Mouse (Mus musculus) forebrain, embryonic 10.5 days (tissue): ENCODE results near the gene Myod1. TPM values are rescaled to one million over a fixed set of nuclear protein-coding genes. Genes with fewer than 3 reads are reported as not detected.

Source experiments
- DNase-seq: peaks from one replicate; pipeline ENCODE4 v3.0.0-alpha.2; 2017; ENCODE audit warnings: low spot score; ENCODE audit errors: extremely low spot score
- H3K27ac ChIP-seq: fragments of 300-500 bp; sonication (generic); 2 replicates; pipeline ENCODE4 v1.5.1; 2016; ENCODE audit warnings: mild to moderate bottlenecking
- H3K27me3 ChIP-seq: fragments of 300-500 bp; sonication (generic); 2 replicates; pipeline ENCODE4 v1.6.1; 2016; ENCODE audit warnings: mild to moderate bottlenecking; ENCODE audit not compliant: poor library complexity, severe bottlenecking
- H3K36me3 ChIP-seq: fragments of 300-500 bp; sonication (generic); replicated peaks from 2 replicates; pipeline ENCODE4 v1.6.1; 2016; ENCODE audit warnings: mild to moderate bottlenecking, moderate library complexity
- H3K4me1 ChIP-seq: fragments of 300-500 bp; sonication (generic); 2 replicates; pipeline ENCODE4 v1.6.1; 2016
- H3K4me3 ChIP-seq: fragments of 300-500 bp; sonication (generic); 2 replicates; pipeline ENCODE4 v1.5.1; 2016; ENCODE audit warnings: mild to moderate bottlenecking, moderate library complexity
- H3K9me3 ChIP-seq: fragments of 300-500 bp; sonication (generic); 2 replicates; pipeline ENCODE4 v1.6.1; 2016; ENCODE audit warnings: mild to moderate bottlenecking, moderate library complexity
- WGBS: fragments of 180-500 bp; shearing (Covaris S2); methylation state at CpG from one replicate; pipeline ENCODE4 v1.1.7; 2016; 5-methylcytosine and 5-hydroxymethylcytosine counted together
- polyA plus RNA-seq: library from polyadenylated mRNA; unstranded; fragments of >200 nt; fragmentation: Nextera tagmentation; extraction: Ambion mirVana; gene quantifications from 2 replicates; pipeline ENCODE4 v1.2.1, GENCODE M21; 2016

The Myod1 gene
- polyA plus RNA-seq, 1 experiment from 2014 or later = not detected

DNA sequence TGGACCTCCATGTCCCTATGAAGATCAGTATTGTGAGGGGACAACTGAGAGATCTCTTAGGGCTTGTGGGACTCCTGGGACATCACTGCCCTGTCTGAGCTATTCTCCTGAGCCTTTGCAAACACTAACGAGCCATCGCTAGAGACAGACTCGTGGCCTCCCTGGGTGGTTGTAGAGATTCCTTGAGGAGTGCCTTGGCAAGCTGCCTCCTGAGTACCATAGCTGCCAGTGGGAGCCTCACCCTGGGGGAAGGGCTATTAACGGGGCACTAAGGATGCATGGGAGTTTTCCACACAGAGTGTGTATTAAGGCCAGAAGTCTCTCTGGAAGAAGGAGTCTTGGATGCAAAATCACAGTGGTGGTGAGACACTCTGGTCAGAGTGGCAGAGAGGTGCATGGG is 48.7 kb downstream of the Myod1 start:
- Histone ChIP-seq H3K9me3 (no peaks in the 10 kb centered on the region), H3K36me3 (no peaks in the 10 kb centered on the region), H3K4me3 (no peak overlapping the region), H3K4me1 (peaks cover 30% of the 10 kb centered on the region), H3K27me3 (no peaks in the 10 kb centered on the region), H3K27ac (peak overlapping the region; percentile 5; the same call in 1 of the 2 replicates)
- WGBS = 71% methylated on average over 4 of the region's 4 CpGs
- DNase-seq = no peak

Other genes with a start within 250 kb of the Myod1 start
- gene Abcc8, start 196.4 kb upstream of the Myod1 start, polyA plus RNA-seq = 1.5 TPM in 2 replicates
- gene Ush1c, start 138.0 kb upstream of the Myod1 start, polyA plus RNA-seq = 3.6 and 4.4 TPM in 2 replicates
- 0.07 TPM in 1 of 2 replicates, not detected in the other for gene Otog, start 135.5 kb upstream of the Myod1 start, polyA plus RNA-seq
- gene Kcnc1, start 20.0 kb downstream of the Myod1 start, polyA plus RNA-seq = 0.20 and 0.24 TPM in 2 replicates